Mouse (Mus musculus): ENCODE results near the gene Gm15517.
"Not testable (repeated sequence)": the region's sequence is repeated elsewhere in the genome, so short reads cannot be mapped to it uniquely, and the experiment has no call there.

Gene Gm15517

DNA sequence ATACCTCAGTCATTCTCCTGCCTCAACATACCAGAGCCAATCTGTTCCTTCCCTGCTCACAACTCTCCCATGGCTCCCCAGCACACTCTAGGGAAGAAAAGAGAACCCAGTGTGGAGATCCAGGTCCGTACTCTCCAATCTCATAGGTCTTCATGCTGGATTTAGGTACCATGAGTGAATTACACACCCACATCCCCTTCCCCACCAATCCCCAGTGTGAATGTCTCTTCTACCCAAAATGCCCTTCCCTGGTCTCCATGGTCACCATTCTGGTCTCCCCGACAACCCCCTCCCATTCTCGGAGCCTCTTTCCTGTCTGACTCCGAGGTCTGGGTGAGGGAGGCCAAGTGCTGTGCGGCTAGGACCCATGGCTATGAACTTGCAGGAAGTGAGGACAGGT lies at the start of gene Gm15517:
TSS of gene Gm15517 (plus strand) at position 301 of the 400 bp plus-strand sequence.
- DNase-seq, result no peak

DNA sequence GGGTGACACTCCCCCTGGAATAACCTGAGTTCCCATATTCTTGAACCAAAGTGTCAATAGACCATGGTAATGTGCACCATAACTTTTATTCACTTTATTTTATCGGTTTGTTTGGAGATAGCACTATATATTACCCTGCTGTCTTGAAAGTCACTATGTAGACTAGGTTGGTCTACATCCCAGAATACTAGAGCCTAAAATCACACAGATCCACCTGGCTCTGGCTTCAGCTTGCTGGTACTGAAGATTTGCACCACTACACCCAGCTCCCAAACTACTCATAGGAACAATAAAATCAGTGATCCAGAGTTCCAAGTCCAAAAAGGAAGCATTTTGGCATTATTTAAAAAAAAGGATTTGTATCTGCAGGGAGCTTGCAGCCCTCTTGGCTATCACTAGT lies 45.6 kb upstream of the Gm15517 start, which contains the start of gene Klk1b5:
TSS of gene Klk1b5 (plus strand) at position 301 of the 400 bp plus-strand sequence.
- no peak for DNase-seq

DNA sequence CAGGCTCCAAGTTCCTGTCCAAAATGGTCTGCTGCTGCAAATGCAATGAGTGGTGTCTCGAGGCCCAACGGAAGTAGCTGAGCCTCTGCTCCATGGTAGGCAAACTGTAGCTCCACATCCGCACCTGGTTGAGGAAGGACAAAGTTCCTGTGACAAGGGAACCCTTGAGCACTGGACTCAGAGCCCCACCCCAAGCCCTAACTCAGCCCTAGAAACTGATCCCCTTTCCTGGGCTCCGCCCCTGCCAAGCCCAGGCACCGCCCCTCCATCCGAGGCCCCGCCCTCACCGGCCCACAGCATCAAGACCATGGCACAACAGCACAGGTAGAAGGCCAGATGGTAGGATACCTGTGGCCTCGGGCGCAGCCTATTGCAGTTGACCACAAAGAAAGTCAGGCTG lies 39.6 kb upstream of the Gm15517 start:
- not testable (repeated sequence) for DNase-seq

- DNase-seq, result not testable (repeated sequence)
Measured at GRCm38 (mm10) chr7:44222335-44222734, 38.9 kb upstream of the Gm15517 start.

DNA sequence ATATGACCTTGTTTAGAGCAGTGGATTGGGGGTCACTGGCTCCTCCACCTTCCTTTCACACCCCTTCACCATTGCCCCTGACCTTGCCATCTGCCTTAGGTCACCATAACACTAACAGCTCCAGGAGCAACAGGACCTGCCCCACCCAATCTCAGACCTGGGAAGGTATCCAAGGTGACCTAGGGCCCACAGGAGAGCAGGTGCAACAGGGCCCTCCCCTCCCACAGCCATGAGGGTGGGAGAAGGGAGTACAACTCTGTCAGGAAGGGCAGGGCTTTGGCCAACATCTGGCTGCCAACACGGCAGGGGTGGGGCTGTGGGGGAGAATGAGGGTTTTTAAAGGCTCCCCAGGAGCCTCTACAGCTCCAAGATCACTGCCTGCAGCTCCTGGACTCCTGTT lies 36.2 kb upstream of the Gm15517 start, which contains the start of gene Klk1:
TSS of gene Klk1 (plus strand) at position 285 of the 400 bp plus-strand sequence.
- DNase-seq, result no peak

- no peak for DNase-seq
Measured at GRCm38 (mm10) chr7:44235909-44236308, 25.3 kb upstream of the Gm15517 start, which contains the start of gene Gm36864. Gm36864 (plus strand) TSS chr7:44236177.

DNA sequence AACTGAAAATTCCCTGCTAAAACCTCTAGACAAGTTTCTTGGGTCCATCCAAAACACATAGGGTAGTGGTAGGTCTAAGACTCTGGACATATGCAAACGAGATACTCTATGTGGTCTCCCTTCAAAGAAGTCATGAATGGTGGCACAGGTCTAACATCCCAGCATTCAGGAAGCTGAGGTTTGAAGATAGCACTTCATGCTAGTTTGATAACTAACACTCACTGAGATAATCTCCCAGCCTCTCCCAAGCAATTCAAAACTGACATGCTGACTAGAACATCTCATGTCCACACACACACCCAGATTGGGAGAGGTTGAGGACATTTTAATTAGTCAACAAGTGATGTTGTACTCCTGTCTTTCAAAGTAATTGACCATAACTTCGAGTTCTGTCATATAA lies 21.3 kb upstream of the Gm15517 start:
- no peak for DNase-seq

DNA sequence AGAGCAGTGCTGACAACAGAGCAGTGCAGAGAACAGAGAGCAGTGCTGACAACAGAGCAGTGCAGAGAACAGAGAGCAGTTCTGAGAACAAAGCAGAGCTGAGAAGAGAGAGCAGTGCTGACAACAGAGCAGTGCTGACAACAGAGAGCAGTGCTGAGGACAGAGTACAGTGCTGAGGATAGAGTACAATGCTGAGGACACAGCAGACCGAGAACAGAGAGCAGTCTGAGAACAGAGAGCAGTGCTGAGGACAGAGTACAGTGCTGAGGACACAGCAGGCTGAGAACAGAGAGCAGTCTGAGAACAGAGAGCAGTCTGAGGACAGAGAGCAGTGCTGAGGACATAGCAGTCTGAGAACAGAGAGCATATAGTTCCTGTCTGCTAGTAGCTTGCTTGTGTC lies 20.5 kb upstream of the Gm15517 start:
- DNase-seq, result no peak

- no peak for DNase-seq
Measured at GRCm38 (mm10) chr7:44241163-44241562, 20.1 kb upstream of the Gm15517 start.

DNA sequence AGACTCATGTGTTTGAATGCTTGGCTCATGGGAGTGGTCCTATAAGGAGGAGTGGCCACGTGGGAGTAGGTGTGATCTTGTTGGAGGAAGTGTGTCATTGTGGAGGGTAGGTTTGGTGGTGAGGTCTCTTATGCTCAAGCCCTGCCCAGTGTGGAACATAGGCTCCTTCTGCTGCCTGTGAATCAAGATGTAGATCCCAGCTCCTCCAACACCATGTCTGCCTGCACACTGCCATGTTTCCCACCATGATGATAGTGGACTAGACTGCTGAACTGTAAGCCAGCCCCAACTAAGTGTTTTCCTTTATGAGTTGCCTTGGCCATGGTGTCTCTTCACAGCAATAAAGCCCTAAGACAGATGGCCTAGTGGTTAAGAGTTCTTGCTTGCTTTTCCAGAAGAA lies 17.2 kb upstream of the Gm15517 start:
- DNase-seq, result no peak

- peak; percentile 96 for DNase-seq
Measured at GRCm38 (mm10) chr7:44246055-44246983, 14.9 kb upstream of the Gm15517 start, which contains the start of the genes 1700028J19Rik and 2410002F23Rik. 1700028J19Rik (minus strand) TSS chr7:44246695. 2410002F23Rik (plus strand) TSS chr7:44246722.

DNA sequence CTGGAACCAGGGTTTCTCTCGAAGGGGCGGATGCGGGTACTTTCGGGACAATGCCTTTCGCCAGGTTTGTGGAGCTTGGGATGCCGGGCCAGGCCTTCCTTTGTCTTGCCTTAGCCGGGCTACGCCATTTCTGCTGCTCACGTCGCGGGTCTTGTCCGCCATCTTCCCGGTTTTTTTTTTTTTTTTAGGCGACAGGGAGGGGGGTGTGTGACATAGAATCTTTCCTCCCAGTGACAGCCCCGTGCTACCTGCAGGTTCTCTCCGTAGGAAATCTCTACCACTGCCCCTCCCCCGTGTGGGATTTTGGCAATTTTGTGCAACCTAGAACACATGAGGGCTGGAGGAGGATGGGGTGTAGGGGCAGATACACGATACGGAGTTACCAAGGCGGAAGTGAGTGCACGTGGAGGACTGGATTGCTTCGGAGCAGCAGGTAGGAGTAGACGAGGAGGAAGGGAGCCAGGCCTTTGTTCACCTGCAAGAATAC lies 14.2 kb upstream of the Gm15517 start:
- peak; percentile 64 for DNase-seq

GRCm38 (mm10) chr7:44247971-44248370 lies 13.3 kb upstream of the Gm15517 start:
- no peak for DNase-seq

GRCm38 (mm10) chr7:44249248-44249647 lies 12.0 kb upstream of the Gm15517 start:
- no peak for DNase-seq

DNA sequence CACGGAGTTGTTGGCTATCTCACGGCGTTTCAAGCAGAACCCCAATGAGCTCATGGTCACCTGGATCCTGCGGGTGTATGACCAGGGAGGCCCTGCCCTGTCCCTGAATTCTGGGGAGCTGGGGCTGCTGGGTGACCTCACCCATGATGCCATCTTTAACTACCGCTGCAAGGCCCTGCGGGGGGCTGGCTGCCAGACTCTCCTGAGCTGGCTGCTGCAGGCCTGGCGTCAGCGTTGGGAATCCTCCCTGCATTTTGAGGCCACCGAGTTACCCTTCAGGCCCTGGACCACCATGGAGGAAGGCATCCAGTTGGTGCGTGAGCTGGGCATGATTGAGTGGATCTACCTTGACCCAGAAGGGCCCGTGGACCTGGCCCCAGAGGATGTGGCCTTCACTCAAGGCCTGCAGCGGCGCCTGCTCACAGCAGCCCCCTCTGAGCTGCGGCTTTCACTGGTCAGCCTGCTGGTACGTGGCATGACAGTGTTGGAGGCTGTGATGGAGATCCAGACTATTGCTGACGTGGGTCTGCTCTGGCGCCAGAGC lies 10.4 kb upstream of the Gm15517 start:
- DNase-seq, result not testable (repeated sequence)

GRCm38 (mm10) chr7:44253023-44253616 lies 8.1 kb upstream of the Gm15517 start:
- no peak for DNase-seq

GRCm38 (mm10) chr7:44254930-44255329 lies 6.3 kb upstream of the Gm15517 start:
- no peak for DNase-seq

DNA sequence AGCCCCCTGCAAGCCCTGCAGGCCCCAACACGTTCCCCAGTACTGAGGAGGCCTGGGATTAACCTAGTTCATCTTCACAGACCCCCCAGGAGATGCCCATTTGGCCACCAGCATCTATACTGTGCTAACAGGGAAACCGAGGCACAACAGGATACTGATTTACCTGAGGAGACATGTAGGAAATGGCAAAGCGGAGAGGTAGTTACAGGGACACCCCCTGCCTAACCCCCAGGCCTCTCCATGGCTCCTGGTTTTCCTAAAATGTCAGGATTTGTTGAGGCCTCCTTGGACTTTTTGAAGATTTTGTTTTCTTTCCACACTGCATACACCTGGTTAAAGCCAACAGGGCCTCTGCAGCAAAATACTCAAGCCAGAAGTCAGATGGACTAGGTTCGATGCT lies 4.0 kb upstream of the Gm15517 start, which contains the start of gene Acp4:
TSS of gene Acp4 (minus strand) at position 101 of the 400 bp plus-strand sequence.
- no peak for DNase-seq

DNA sequence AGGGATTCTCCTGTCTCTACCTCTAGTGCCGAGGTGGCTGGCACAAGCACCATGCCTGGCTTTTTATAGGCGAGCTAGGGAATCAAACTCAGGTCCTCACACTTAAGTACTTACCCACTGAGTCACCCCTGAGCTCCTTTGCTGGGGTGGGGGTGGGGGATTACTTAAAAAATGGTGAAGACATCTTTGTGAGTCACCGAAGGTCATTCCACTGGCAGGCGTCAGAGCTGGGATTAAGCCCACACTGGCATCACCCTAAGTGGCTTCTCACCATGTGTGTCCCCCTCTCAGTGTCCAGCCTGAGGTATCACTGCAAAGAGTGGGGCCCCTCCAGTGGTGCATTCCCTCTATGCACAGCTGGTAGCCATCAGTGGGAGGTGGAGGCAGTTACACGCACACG lies 837 bp upstream of the Gm15517 start:
- no peak for DNase-seq

DNA sequence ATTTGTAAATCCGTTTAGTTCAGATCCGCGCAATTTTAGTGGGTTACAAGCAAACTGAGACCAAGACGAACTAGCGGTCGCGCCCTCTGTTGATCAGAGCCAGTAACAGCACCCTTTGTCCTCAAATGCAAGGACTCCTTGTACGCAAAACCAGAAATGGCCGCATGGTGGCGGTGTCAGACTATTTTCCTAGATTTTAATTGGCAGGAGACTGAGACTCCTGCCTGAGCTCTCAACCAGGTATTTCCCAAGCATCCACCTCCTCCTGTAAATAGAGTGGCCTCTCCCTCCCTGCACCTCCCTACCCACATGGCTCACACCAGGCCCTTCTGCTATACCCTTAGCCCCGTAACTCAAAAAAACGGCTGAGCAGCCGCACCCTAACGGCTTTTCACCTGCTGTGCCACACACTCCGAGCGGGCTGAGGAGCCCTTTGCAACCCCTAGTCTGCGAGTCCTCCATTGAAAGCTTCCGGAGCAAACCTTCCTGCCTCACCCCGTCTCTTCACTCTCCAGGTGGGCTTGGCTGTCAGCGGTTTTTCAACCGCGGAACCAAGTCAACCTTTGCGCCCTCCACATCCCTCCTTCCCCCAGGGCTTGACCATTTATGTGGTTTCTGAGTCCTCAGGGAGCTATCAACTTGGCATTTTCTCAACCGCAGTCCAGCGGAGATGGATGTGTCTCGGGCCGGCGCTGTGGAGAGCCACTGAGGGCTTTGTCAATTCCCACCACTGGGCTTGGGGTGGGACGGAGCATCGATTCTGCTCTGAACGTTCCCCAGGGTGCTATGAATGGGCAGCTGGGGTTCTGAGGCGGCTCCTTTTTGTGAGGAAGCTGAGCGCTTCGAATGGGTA lies 1.8 kb downstream of the Gm15517 start:
- DNase-seq, result peak; percentile 99

- DNase-seq, result no peak
Measured at GRCm38 (mm10) chr7:44268117-44268516, 6.9 kb downstream of the Gm15517 start.

GRCm38 (mm10) chr7:44269397-44269796 lies 8.2 kb downstream of the Gm15517 start:
- no peak for DNase-seq
